Mouse (Mus musculus) ES-E14 (cell line): ENCODE results near the gene Dennd2c. TPM values are rescaled to one million over a fixed set of nuclear protein-coding genes. Genes with fewer than 3 reads are reported as not detected.

ENCODE experiments used
- DNase-seq: peaks from one replicate; pipeline ENCODE4 v3.0.0-alpha.2; 2013; ENCODE audit warnings: low read depth, low spot score
- H3K27ac ChIP-seq: 2 replicates; pipeline ENCODE4 v1.5.1; 2012; ENCODE audit warnings: low read depth, mild to moderate bottlenecking, low read length, moderate library complexity, mixed read lengths; ENCODE audit not compliant: poor library complexity, insufficient read depth, severe bottlenecking
- H3K36me3 ChIP-seq: 2 replicates; pipeline ENCODE4 v1.6.1; 2012; ENCODE audit warnings: mild to moderate bottlenecking, low read length, moderate library complexity, mixed read lengths; ENCODE audit not compliant: control insufficient read depth, poor library complexity, insufficient read depth, severe bottlenecking
- H3K4me1 ChIP-seq, 2 experiments: fragments of 150-350 bp in 1 of 2; sonication (generic) in 1 of 2; 2 replicates each; pipeline ENCODE4 v1.6.1; 2012; ENCODE audit warnings: low read length in 2 of 2, mild to moderate bottlenecking in 1 of 2, mixed read lengths in 1 of 2; ENCODE audit not compliant: control insufficient read depth in 2 of 2, insufficient read depth in 2 of 2, poor library complexity in 1 of 2
- H3K4me3 ChIP-seq, 2 experiments: fragments of 150-350 bp in 1 of 2; sonication (generic) in 1 of 2; 2 replicates each; pipeline ENCODE4 v1.5.1; 2012; ENCODE audit warnings: low read length in 2 of 2, low read depth in 1 of 2, mild to moderate bottlenecking in 1 of 2, mixed read lengths in 1 of 2; ENCODE audit not compliant: insufficient read depth in 1 of 2, poor library complexity in 1 of 2, severe bottlenecking in 1 of 2
- H3K9ac ChIP-seq: 2 replicates; pipeline ENCODE4 v1.6.1; 2012; ENCODE audit warnings: low read depth, mild to moderate bottlenecking, low read length, mixed read lengths; ENCODE audit not compliant: poor library complexity, insufficient read depth, severe bottlenecking
- H3K9me3 ChIP-seq: fragments of 150-350 bp; sonication (generic); 2 replicates; pipeline ENCODE4 v1.6.1; 2012; ENCODE audit warnings: low read depth, mild to moderate bottlenecking, low read length; ENCODE audit not compliant: control insufficient read depth, insufficient read depth
- CHD2 ChIP-seq: IDR thresholded peaks from 2 replicates; pipeline ENCODE4 v1.6.1; 2014; ENCODE audit warnings: mild to moderate bottlenecking, low read depth, low read length, inconsistent platforms
- HCFC1 ChIP-seq: IDR thresholded peaks from 2 replicates; pipeline ENCODE4 v1.6.1; 2012; ENCODE audit warnings: low read length, inconsistent platforms, borderline replicate concordance; ENCODE audit not compliant: insufficient read depth
- MAFK ChIP-seq: IDR thresholded peaks from 2 replicates; pipeline ENCODE4 v1.6.1; 2014; ENCODE audit warnings: mild to moderate bottlenecking, low read depth, low read length, inconsistent platforms; ENCODE audit not compliant: insufficient read depth
- ZC3H11A ChIP-seq: IDR thresholded peaks from 2 replicates; pipeline ENCODE4 v1.6.1; 2012; ENCODE audit warnings: low read depth, mild to moderate bottlenecking, inconsistent platforms, low read length, borderline replicate concordance
- ZNF384 ChIP-seq: IDR thresholded peaks from 2 replicates; pipeline ENCODE4 v1.6.1; 2012; ENCODE audit warnings: low read depth, low read length, inconsistent platforms
- in situ Hi-C, 2 experiments: fragments of 600-800 bp; cut with MboI; formaldehyde crosslinking; loops; one replicate each; pipeline ENCODE4 v1.15.1; 2025; ENCODE audit warnings: low sequenced_read_pairs in 2 of 2, inconsistent platforms in 1 of 2; ENCODE audit not compliant: unreplicated experiment in 2 of 2
- total RNA-seq: library from RNA; depleted of rRNA; stranded (reverse); fragments of 300-350 nt; gene quantifications from 2 replicates; pipeline ENCODE4 v1.2.3, GENCODE M21; 2012

Dennd2c gene
- total RNA-seq, 1 experiment, result 29.9 TPM

DNA sequence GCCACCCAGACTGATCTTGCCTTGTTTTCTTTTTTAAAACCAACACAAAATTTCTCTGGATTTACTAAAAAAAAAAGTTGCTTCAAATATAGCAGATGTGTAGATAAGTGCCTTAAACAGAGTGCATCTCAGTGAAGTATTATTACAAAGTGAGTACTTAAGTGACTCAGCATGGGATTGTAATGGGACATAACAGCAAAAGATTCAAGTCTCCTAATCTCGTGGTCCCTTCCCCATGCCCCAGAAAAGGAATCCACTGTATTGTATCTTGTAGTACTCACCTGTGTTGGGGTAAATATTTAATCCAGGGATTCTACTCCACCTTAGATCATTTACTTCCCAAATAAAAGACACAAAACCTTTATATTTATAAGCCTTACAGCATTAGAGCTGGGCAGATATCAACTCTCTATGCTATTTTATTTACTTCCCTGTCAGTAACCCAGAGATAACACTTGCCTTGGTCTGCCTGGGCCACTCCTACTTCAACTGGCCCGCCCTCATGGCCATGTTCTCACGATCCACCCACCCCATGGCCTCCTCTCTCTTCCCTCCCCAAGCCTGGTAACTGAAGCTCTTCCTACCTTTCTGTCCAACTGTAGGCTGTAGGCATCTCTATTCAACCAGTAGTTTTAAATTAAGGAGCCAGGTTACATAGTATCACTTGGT lies 57.0 kb downstream of the Dennd2c start:
- Histone ChIP-seq H3K36me3 (peaks cover 22% of the 10 kb centered on the region), H3K27ac (no peak overlapping the region), H3K9me3 (no peaks in the 10 kb centered on the region), H3K9ac (no peak overlapping the region), H3K4me1 (peaks cover 0 to 2% of the 10 kb centered on the region in 2 experiments; a peak in 1 of 4 replicates), H3K4me3 (no peak overlapping the region)
- in situ Hi-C loops, result loop anchor here in 1 of 2 experiments (10.0 kb wide), 1 partner anchor 95 kb away; no protein-coding TSS in a partner anchor
- no peak; the same call in 1 of the 2 replicates for TF ChIP-seq ZNF384
- TF ChIP-seq CHD2, result no peak
- no peak for TF ChIP-seq MAFK
- DNase-seq, result no peak

DNA sequence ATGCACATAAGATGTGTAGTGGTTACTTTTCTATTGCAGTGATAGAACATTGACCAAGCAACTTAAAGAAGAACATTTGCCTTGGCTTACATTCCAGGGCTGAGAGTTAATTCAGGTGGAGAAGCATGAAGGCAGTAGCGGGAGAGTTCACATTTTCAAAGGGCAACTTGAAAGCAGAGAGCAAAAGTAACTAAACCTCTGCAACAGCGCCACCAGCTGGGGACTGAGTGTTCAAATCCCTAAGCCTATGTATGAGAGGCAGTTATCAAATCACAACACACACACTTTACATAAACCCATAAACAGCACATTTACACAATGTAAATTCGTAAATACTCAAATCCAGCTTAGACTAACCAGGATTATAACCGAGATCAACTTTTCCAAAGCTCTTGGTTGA lies 67.4 kb downstream of the Dennd2c start:
- no peaks in the 10 kb centered on the region for H3K9me3 ChIP-seq
- peaks cover 24% of the 10 kb centered on the region for H3K36me3 ChIP-seq
- TF ChIP-seq ZNF384 (no peak), MAFK (no peak), HCFC1 (no peak), ZC3H11A (0 out of 2 replicates have a peak, but pooled peaks have one; percentile 34), CHD2 (no peak)
- DNase-seq, result peak; percentile 84
- peaks cover 0 to 6% of the 10 kb centered on the region in 2 experiments; a peak in 1 of 4 replicates for H3K4me1 ChIP-seq
- no peak overlapping the region for H3K27ac ChIP-seq
- no peak overlapping the region for H3K4me3 ChIP-seq
- in situ Hi-C loops, result no loop called here
- H3K9ac ChIP-seq, result no peak overlapping the region

DNA sequence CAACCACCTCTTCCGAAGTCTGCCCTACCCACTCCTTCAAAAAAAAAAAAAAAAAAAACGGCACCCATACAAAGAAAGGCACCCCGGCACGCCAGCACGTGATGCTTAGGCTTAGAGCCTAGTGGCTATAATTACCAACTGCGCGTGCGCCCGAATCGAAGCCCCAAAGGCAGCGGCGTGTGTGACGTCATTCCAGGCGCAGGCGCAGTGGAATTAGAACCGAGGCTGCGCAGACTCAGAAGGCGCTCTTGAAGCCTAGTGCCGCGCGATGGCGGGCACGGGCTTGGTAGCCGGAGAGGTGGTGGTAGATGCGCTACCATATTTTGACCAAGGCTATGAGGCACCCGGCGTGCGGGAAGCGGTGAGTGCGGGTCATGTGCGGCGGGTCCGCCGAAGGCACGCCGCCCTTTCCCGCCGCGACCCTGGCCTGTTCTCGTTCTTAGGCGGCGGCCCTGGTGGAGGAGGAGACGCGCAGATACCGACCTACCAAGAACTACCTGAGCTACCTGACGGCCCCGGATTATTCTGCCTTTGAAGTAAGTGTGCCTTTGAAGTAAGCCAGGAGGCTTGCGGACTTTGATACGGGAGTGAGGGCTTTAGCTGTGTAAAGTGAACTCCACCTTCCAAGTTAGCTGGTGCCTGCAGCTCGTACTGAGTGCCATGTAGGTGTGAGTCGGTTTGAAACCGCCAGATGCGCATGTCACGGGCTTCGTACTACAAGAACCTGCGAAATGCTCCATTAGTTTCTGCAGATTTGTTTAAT lies 69.3 kb downstream of the Dennd2c start, which contains the start of gene Bcas2:
Gene Bcas2, plus strand, starts transcription at position 151 of the 763 bp plus-strand sequence.
- Histone ChIP-seq H3K9ac (peak within 1 kb of the TSS; percentile 96), H3K9me3 (no peaks in the 10 kb centered on the region), H3K4me3 (peak within 1 kb of the TSS; percentile 77 to 87), H3K27ac (peak within 1 kb of the TSS; percentile 72), H3K4me1 (peaks cover 0 to 6% of the 10 kb centered on the region in 2 experiments; a peak in 1 of 4 replicates), H3K36me3 (peaks cover 28% of the 10 kb centered on the region)
- no peak for TF ChIP-seq ZC3H11A
- peak; percentile 73 for TF ChIP-seq HCFC1
- peak; percentile 95 for TF ChIP-seq ZNF384
- in situ Hi-C loops, result no loop called here
- peak; percentile 98 for DNase-seq

DNA sequence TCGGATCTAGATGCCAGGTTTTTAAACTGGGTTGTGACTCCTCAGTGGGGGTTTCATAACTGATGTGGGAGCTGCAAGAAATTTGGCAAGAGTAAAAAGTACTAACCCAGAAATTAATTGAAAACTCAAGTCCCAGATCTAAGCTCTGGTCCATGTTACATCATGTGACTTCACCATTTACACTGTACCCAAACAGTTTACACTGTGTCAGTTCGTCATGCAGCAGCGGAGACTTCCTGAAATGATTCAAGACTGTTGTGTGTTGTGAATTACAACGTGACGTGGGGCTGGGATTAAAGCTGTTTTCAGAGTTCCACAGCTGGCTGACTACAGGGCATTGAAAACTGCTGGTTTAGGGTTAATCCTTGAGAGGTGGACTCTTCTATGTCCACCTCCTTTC lies 70.2 kb downstream of the Dennd2c start:
- Histone ChIP-seq H3K4me3 (peak overlapping the region; percentile 77 to 87), H3K27ac (no peak overlapping the region), H3K9me3 (no peaks in the 10 kb centered on the region), H3K9ac (peak overlapping the region; percentile 96; the same call in 1 of the 2 replicates), H3K4me1 (peaks cover 0 to 6% of the 10 kb centered on the region in 2 experiments; a peak in 1 of 4 replicates), H3K36me3 (peaks cover 31% of the 10 kb centered on the region)
- no peak for TF ChIP-seq MAFK
- TF ChIP-seq HCFC1, result no peak
- TF ChIP-seq ZC3H11A, result no peak
- TF ChIP-seq ZNF384, result no peak
- no peak for TF ChIP-seq CHD2
- no peak for DNase-seq
- in situ Hi-C loops, result no loop called here
